8 mouse cellular contexts compared by ENCODE assay signal in the genomic region with DNA sequence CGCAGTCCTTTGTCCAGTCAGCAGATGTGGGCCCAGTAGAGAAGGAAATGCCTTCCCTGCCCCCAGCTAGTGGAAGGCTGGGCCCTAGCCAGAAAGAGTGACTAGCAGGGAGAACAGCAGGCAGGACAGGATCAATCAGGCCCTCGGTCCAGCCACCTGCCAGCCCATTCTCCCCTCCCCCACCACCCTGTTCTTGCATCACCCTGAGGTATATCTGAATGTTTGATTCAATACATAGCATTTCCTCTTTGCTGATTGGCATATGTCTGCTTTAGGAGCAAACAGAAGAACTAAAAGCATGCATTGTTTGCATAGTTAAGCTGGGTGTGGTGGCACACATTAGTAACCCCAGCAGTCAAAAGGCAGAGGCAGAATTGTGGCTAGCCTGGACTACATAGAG. TPM values are rescaled to one million over a fixed set of nuclear protein-coding genes. Genes with fewer than 3 reads are reported as not detected.
DNase-seq lines count a peak whose midpoint lies in the region; ATAC-seq and TF ChIP-seq lines count a peak whose summit lies in the region.

No protein-coding gene starts in this region.

- peaks cover 12% of the 10 kb centered on the region; the same call in 1 of the 2 replicates for H3K4me1 ChIP-seq in midbrain, embryonic 12.5 days
- peaks cover 11% of the 10 kb centered on the region; the same call in 1 of the 2 replicates for H3K4me1 ChIP-seq in midbrain, embryonic 14.5 days (ENCODE audit: control insufficient read depth, insufficient read depth, low read length)
- 0 out of 2 replicates have a peak, but pooled peaks cover 4% of the 10 kb centered on the region for H3K4me1 ChIP-seq in intestine, embryonic 14.5 days (replicated peaks; ENCODE audit: control insufficient read depth, insufficient read depth, low read length)
- peaks cover 0 to 2% of the 10 kb centered on the region in 2 experiments; a peak in 1 of 4 replicates for H3K4me1 ChIP-seq in liver, embryonic 14.5 days (replicated peaks; ENCODE audit: control insufficient read depth in 2 of 2, insufficient read depth in 2 of 2, low read length in 1 of 2)
- peaks cover 17% of the 10 kb centered on the region for H3K4me1 ChIP-seq in stomach, embryonic 16.5 days (ENCODE audit: control insufficient read depth, insufficient read depth, low read length)
- no peaks in the 10 kb centered on the region for H3K4me1 ChIP-seq in thymus, adult 2 months (replicated peaks; ENCODE audit: control insufficient read depth, insufficient read depth, low read length)

- H3K9ac ChIP-seq in midbrain, embryonic 12.5 days (replicated peaks) = no peak overlapping the region
- no peak overlapping the region for H3K9ac ChIP-seq in midbrain, embryonic 14.5 days (replicated peaks; ENCODE audit: low read length)
- H3K9ac ChIP-seq in intestine, embryonic 14.5 days (ENCODE audit: low read length) = no peak overlapping the region
- H3K9ac ChIP-seq in liver, embryonic 14.5 days (replicated peaks) = no peak overlapping the region
- H3K9ac ChIP-seq in stomach, embryonic 16.5 days (ENCODE audit: low read length) = peak overlapping the region; percentile 55

- 0 out of 2 replicates have a peak overlapping the region, but pooled peaks have one; percentile 1 for H3K27ac ChIP-seq in midbrain, embryonic 12.5 days (replicated peaks)
- H3K27ac ChIP-seq in midbrain, embryonic 14.5 days (replicated peaks; ENCODE audit: low read depth, low read length) = no peak overlapping the region
- peak overlapping the region; percentile 2; the same call in 1 of the 2 replicates for H3K27ac ChIP-seq in intestine, embryonic 14.5 days (ENCODE audit: low read depth)
- no peak overlapping the region for H3K27ac ChIP-seq in liver, embryonic 14.5 days
- H3K27ac ChIP-seq in stomach, embryonic 16.5 days (ENCODE audit: low read length) = peak overlapping the region; percentile 83
- H3K27ac ChIP-seq in thymus, adult 2 months (ENCODE audit: control insufficient read depth, insufficient read depth, low read length) = no peak overlapping the region

- DNase-seq in midbrain, embryonic 14.5 days = no peak
- no peak for DNase-seq in intestine, embryonic 14.5 days (ENCODE audit: low spot score)
- no peak for DNase-seq in liver, embryonic 14.5 days (ENCODE audit: low read depth in 3 of 3, low spot score in 3 of 3)
- no peak for DNase-seq in thymus, adult 2 months
- no peak for DNase-seq in cerebellum, adult 8-10 months
- no peak for DNase-seq in heart, adult 18-20 months

- no peak for TF ChIP-seq EP300 in liver, embryonic 14.5 days (IDR thresholded peaks at IDR 0.05; ENCODE audit: low read depth)

- no peaks in the 10 kb centered on the region; the same call in 1 of the 2 replicates for H3K27me3 ChIP-seq in midbrain, embryonic 12.5 days
- H3K27me3 ChIP-seq in midbrain, embryonic 14.5 days (ENCODE audit: control insufficient read depth, insufficient read depth, low read length) = no peaks in the 10 kb centered on the region
- H3K27me3 ChIP-seq in intestine, embryonic 14.5 days (replicated peaks; ENCODE audit: control insufficient read depth, insufficient read depth, low read length) = no peaks in the 10 kb centered on the region
- H3K27me3 ChIP-seq in liver, embryonic 14.5 days (ENCODE audit: control insufficient read depth, insufficient read depth, low read length) = no peaks in the 10 kb centered on the region
- H3K27me3 ChIP-seq in stomach, embryonic 16.5 days (ENCODE audit: control insufficient read depth, insufficient read depth, low read length) = no peaks in the 10 kb centered on the region
- H3K27me3 ChIP-seq in thymus, adult 2 months (ENCODE audit: control insufficient read depth, insufficient read depth, low read length) = no peaks in the 10 kb centered on the region

- no peak for TF ChIP-seq POLR2A in thymus, adult 2 months (IDR thresholded peaks at IDR 0.05; ENCODE audit: control insufficient read depth, extremely low read depth, insufficient read depth, low read length, poor library complexity)

- no peak overlapping the region for H3K4me3 ChIP-seq in midbrain, embryonic 12.5 days
- H3K4me3 ChIP-seq in midbrain, embryonic 14.5 days (replicated peaks; ENCODE audit: low read depth, low read length) = no peak overlapping the region
- H3K4me3 ChIP-seq in intestine, embryonic 14.5 days (ENCODE audit: low read depth, low read length) = no peak overlapping the region
- no peak overlapping the region for H3K4me3 ChIP-seq in liver, embryonic 14.5 days (ENCODE audit: insufficient read depth in 1 of 2, low read depth in 2 of 2, low read length in 2 of 2)
- H3K4me3 ChIP-seq in stomach, embryonic 16.5 days (replicated peaks; ENCODE audit: low read length) = no peak overlapping the region
- H3K4me3 ChIP-seq in thymus, adult 2 months (ENCODE audit: control insufficient read depth, insufficient read depth, low read length) = no peak overlapping the region

- TF ChIP-seq CTCF in liver, embryonic 14.5 days (IDR thresholded peaks at IDR 0.05; ENCODE audit: low read depth) = no peak
- no peak for TF ChIP-seq CTCF in thymus, adult 2 months (IDR thresholded peaks at IDR 0.05; ENCODE audit: borderline replicate concordance, control insufficient read depth, extremely low read depth, insufficient read depth, low read length, poor library complexity)

- H3K36me3 ChIP-seq in midbrain, embryonic 12.5 days = no peaks in the 10 kb centered on the region
- H3K36me3 ChIP-seq in midbrain, embryonic 14.5 days (ENCODE audit: control insufficient read depth, insufficient read depth, low read length) = no peaks in the 10 kb centered on the region
- H3K36me3 ChIP-seq in intestine, embryonic 14.5 days (ENCODE audit: control insufficient read depth, insufficient read depth, low read length) = no peaks in the 10 kb centered on the region
- no peaks in the 10 kb centered on the region for H3K36me3 ChIP-seq in liver, embryonic 14.5 days (replicated peaks; ENCODE audit: control insufficient read depth, insufficient read depth, low read depth)
- no peaks in the 10 kb centered on the region for H3K36me3 ChIP-seq in stomach, embryonic 16.5 days (ENCODE audit: control insufficient read depth, insufficient read depth, low read length)
- H3K36me3 ChIP-seq in thymus, adult 2 months (ENCODE audit: control insufficient read depth, insufficient read depth, low read length) = no peaks in the 10 kb centered on the region

- no peaks in the 10 kb centered on the region for H3K9me3 ChIP-seq in midbrain, embryonic 12.5 days
- no peaks in the 10 kb centered on the region for H3K9me3 ChIP-seq in midbrain, embryonic 14.5 days (ENCODE audit: control insufficient read depth, low read length)
- H3K9me3 ChIP-seq in intestine, embryonic 14.5 days (ENCODE audit: control insufficient read depth, low read length) = no peaks in the 10 kb centered on the region
- H3K9me3 ChIP-seq in liver, embryonic 14.5 days (ENCODE audit: control insufficient read depth, low read length) = no peaks in the 10 kb centered on the region
- H3K9me3 ChIP-seq in stomach, embryonic 16.5 days (replicated peaks; ENCODE audit: control insufficient read depth, low read length) = no peaks in the 10 kb centered on the region

- H3K4me2 ChIP-seq in midbrain, embryonic 12.5 days (replicated peaks) = no peak overlapping the region
- H3K4me2 ChIP-seq in midbrain, embryonic 14.5 days (ENCODE audit: low read length) = no peak overlapping the region
- no peak overlapping the region for H3K4me2 ChIP-seq in intestine, embryonic 14.5 days (ENCODE audit: low read length)
- no peak overlapping the region for H3K4me2 ChIP-seq in liver, embryonic 14.5 days (ENCODE audit: low read depth)
- H3K4me2 ChIP-seq in stomach, embryonic 16.5 days (ENCODE audit: low read depth, low read length) = no peak overlapping the region

- 34% methylated on average over 2 of the region's 2 CpGs for WGBS in midbrain, embryonic 12.5 days
- WGBS in midbrain, embryonic 14.5 days = 37% methylated on average over 2 of the region's 2 CpGs
- 47% methylated on average over 2 of the region's 2 CpGs for WGBS in intestine, embryonic 14.5 days
- 21% methylated on average over 2 of the region's 2 CpGs for WGBS in liver, embryonic 14.5 days (ENCODE audit: insufficient replicate concordance)
- whole genome bisulfite sequencing in stomach, embryonic 16.5 days = 25% methylated on average over 2 of the region's 2 CpGs
- 68% methylated on average over 2 of the region's 2 CpGs for WGBS in thymus, adult 2 months

- no peak for ATAC-seq in midbrain, embryonic 12.5 days (ENCODE audit: low FRiP score, low read depth)
- no peak for ATAC-seq in midbrain, embryonic 14.5 days (ENCODE audit: low FRiP score, low TSS enrichment)
- ATAC-seq in intestine, embryonic 14.5 days (replicated peaks; ENCODE audit: low FRiP score, low TSS enrichment, low read depth) = peak; percentile 34
- peak; percentile 59 for ATAC-seq in liver, embryonic 14.5 days (ENCODE audit: insufficient read depth)
- ATAC-seq in stomach, embryonic 16.5 days (ENCODE audit: insufficient read depth, low FRiP score) = peak; percentile 70

RNA-seq across cellular contexts. Expression of a gene that starts 32.9 kb away (rescaled TPM):
- 3.4 and 3.9 TPM in 2 replicates for polyA plus RNA-seq in midbrain, embryonic 12.5 days (2016; fragmentation: Nextera tagmentation; extraction: Ambion mirVana)
- polyA plus RNA-seq in midbrain, embryonic 14.5 days (2014; fragmentation: Nextera tagmentation; extraction: Ambion mirVana) = 3.5 and 4.1 TPM in 2 replicates
- 15.9 and 17.3 TPM in 2 replicates for polyA plus RNA-seq in intestine, embryonic 14.5 days (2014; fragmentation: Nextera tagmentation; extraction: Ambion mirVana)
- polyA plus RNA-seq in liver, embryonic 14.5 days (2012; rRNA removed) = 1.00 and 1.0 TPM in 2 replicates
- polyA plus RNA-seq in liver, embryonic 14.5 days (2014; fragmentation: Nextera tagmentation; extraction: Ambion mirVana) = 1.3 and 1.4 TPM in 2 replicates
- polyA plus RNA-seq in stomach, embryonic 16.5 days (2015; fragmentation: Nextera tagmentation; extraction: Ambion mirVana) = 16.3 and 19.8 TPM in 2 replicates
- 6.3 and 7.4 TPM in 2 replicates for polyA plus RNA-seq in thymus, adult 2 months (2012; rRNA removed)
- total RNA-seq in heart, adult 18-20 months (2021) = 10 to 100 TPM in 1 of 2 experiments, 1 to 10 TPM in 1; 8.8 to 11.3 TPM

Comparison
In these comparisons a context has a peak if more than half of its experiments do, and no peak if none do; other contexts are left out.
1. H3K27ac ChIP-seq: peak in midbrain, embryonic 12.5 days (single experiment), intestine, embryonic 14.5 days (single experiment) and stomach, embryonic 16.5 days (single experiment); none in midbrain, embryonic 14.5 days (single experiment), liver, embryonic 14.5 days (single experiment) and thymus, adult 2 months (single experiment).
2. ATAC-seq: peak in intestine, embryonic 14.5 days (single experiment), liver, embryonic 14.5 days (single experiment) and stomach, embryonic 16.5 days (single experiment); none in midbrain, embryonic 12.5 days (single experiment) and midbrain, embryonic 14.5 days (single experiment).